34 mouse cellular contexts compared by ENCODE assay signal in the genomic region with DNA sequence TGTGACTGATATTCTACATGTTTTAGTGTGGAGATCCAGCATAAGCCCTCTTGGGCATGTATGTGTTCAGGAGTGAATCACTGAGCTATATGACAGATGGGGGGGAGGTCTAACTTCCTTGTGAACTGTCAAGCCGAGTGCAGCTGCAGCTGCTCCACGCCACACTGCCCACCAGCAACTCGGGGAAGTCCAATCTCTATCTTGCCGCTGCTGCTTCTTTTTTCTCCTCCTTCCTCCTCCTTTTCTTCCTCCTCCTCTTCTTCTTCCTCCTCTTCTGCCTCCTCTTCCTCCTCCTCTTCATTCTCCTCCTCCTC. TPM values are rescaled to one million over a fixed set of nuclear protein-coding genes. Genes with fewer than 3 reads are reported as not detected.
DNase-seq lines count a peak whose midpoint lies in the region; ATAC-seq and TF ChIP-seq lines count a peak whose summit lies in the region.
"Had no signal": no experiment of that assay in that cellular context is flagged by ENCODE, and none has a peak within 500 bp of the region (broad histone marks: within the 10 kb centered on the region; RNA-seq: fewer than 3 reads in every experiment).

No protein-coding gene starts in this region.

- no peak for TF ChIP-seq CTCF in CH12.LX (conservative IDR thresholded peaks at IDR 0.05 in 1 of 2, IDR thresholded peaks at IDR 0.05 in 1 of 2; ENCODE audit: low read depth in 2 of 2, low read length in 2 of 2)
- no peak for TF ChIP-seq CTCF in thymus, adult 2 months (IDR thresholded peaks at IDR 0.05; ENCODE audit: borderline replicate concordance, control insufficient read depth, extremely low read depth, insufficient read depth, low read length, poor library complexity)

- no peaks in the 10 kb centered on the region for H3K36me3 ChIP-seq in erythroblast, embryonic 14.5 days (ENCODE audit: control insufficient read depth)
- H3K36me3 ChIP-seq in CH12.LX (replicated peaks in 1 of 2; ENCODE audit: control insufficient read depth in 1 of 2, insufficient read depth in 1 of 2, low read length in 1 of 2): no peaks in the 10 kb centered on the region
- H3K36me3 ChIP-seq in liver, embryonic 13.5 days: no peaks in the 10 kb centered on the region
- no peaks in the 10 kb centered on the region for H3K36me3 ChIP-seq in thymus, adult 2 months (ENCODE audit: control insufficient read depth, insufficient read depth, low read length)
- H3K36me3 ChIP-seq: forebrain, embryonic 12.5 days; hindbrain, embryonic 13.5 days; limb, embryonic 12.5 days; neural tube, embryonic 12.5 days had no signal

- no peaks in the 10 kb centered on the region for H3K79me2 ChIP-seq in CH12.LX (replicated peaks; ENCODE audit: control insufficient read depth, extremely low read depth, insufficient read depth, poor library complexity, severe bottlenecking)

- H3K4me3 ChIP-seq in erythroblast, embryonic 14.5 days (replicated peaks): peak overlapping the region; percentile 47
- H3K4me3 ChIP-seq in CH12.LX (replicated peaks in 1 of 3; ENCODE audit: low read depth in 2 of 3, low read length in 2 of 3, poor library complexity in 1 of 3): peak overlapping the region; percentile 16 to 25 (median 20)
- H3K4me3 ChIP-seq in liver, embryonic 13.5 days (replicated peaks): 0 out of 2 replicates have a peak overlapping the region, but pooled peaks have one; percentile 0
- H3K4me3 ChIP-seq in thymus, adult 2 months (ENCODE audit: control insufficient read depth, insufficient read depth, low read length): no peak overlapping the region
- H3K4me3 ChIP-seq: forebrain, embryonic 12.5 days; hindbrain, embryonic 13.5 days; limb, embryonic 12.5 days; megakaryocyte, embryonic 14.5 days; neural tube, embryonic 12.5 days had no signal

- TF ChIP-seq POLR2A in CH12.LX (IDR thresholded peaks at IDR 0.05; ENCODE audit: low read depth, low read length): no peak
- no peak for TF ChIP-seq POLR2A in thymus, adult 2 months (IDR thresholded peaks at IDR 0.05; ENCODE audit: control insufficient read depth, extremely low read depth, insufficient read depth, low read length, poor library complexity)

- peak; percentile 70 for DNase-seq in CH12.LX (ENCODE audit: extremely low read depth)
- DNase-seq in liver, embryonic 13.5 days: no peak
- peak; percentile 37 to 68 for DNase-seq in spleen, postnatal 4 days (ENCODE audit: low spot score in 2 of 2)
- no peak for DNase-seq in lung, adult 18-20 months
- DNase-seq in thymus, adult 2 months: no peak
- DNase-seq: adrenal gland, postnatal 36 days; cerebellum, adult 11 months; cerebellum, postnatal 10 days; gastrocnemius, postnatal 36 days; kidney, adult 11 months; kidney, postnatal 4 days; layer of hippocampus, postnatal 36 days; lung, embryonic 14.5 days; midbrain, embryonic 14.5 days; right cerebral cortex, adult 18-20 months; right cerebral cortex, postnatal 4 days; thymus, postnatal 25 days had no signal

- no peak for TF ChIP-seq RAD21 in CH12.LX (IDR thresholded peaks at IDR 0.05; ENCODE audit: low read depth, low read length)

- TF ChIP-seq EP300 in CH12.LX (IDR thresholded peaks at IDR 0.05; ENCODE audit: low read length): peak; percentile 1

- in situ Hi-C loops in CH12.LX (cut with MboI; ENCODE audit: low pct_ligation_motif_present, low pct_unique_long_range_greater_than_20kb, low sequenced_read_pairs): loop anchor here (5.0 kb wide), 1 partner anchor 48 kb away; no protein-coding TSS in a partner anchor

- no peak for ATAC-seq in erythroblast, adult 5-6 weeks (replicated peaks; ENCODE audit: low FRiP score, poor library complexity, severe bottlenecking)
- no peak for ATAC-seq in liver, embryonic 13.5 days (ENCODE audit: low read depth)
- ATAC-seq: CD4-positive, CD25-positive, alpha-beta regulatory T cell, adult 4 months; Patski had no signal

- peak overlapping the region; percentile 32 for H3K27ac ChIP-seq in CH12.LX (ENCODE audit: insufficient read depth, low read depth)
- peak overlapping the region; percentile 98 for H3K27ac ChIP-seq in liver, embryonic 13.5 days
- no peak overlapping the region for H3K27ac ChIP-seq in thymus, adult 2 months (ENCODE audit: control insufficient read depth, insufficient read depth, low read length)
- H3K27ac ChIP-seq: forebrain, embryonic 12.5 days; hindbrain, embryonic 13.5 days; limb, embryonic 12.5 days; neural tube, embryonic 12.5 days had no signal

- peaks cover 23% of the 10 kb centered on the region for H3K27me3 ChIP-seq in erythroblast, embryonic 14.5 days (ENCODE audit: control insufficient read depth)
- no peaks in the 10 kb centered on the region for H3K27me3 ChIP-seq in CH12.LX (replicated peaks)
- peaks cover 22% of the 10 kb centered on the region for H3K27me3 ChIP-seq in liver, embryonic 13.5 days
- peaks cover 6% of the 10 kb centered on the region; the same call in 1 of the 2 replicates for H3K27me3 ChIP-seq in thymus, adult 2 months (ENCODE audit: control insufficient read depth, insufficient read depth, low read length)
- H3K27me3 ChIP-seq: Patski had no signal

- H3K9ac ChIP-seq in CH12.LX (ENCODE audit: insufficient read depth, low read depth): no peak overlapping the region
- peak overlapping the region; percentile 61 for H3K9ac ChIP-seq in liver, embryonic 13.5 days
- H3K9ac ChIP-seq: forebrain, embryonic 12.5 days; hindbrain, embryonic 13.5 days; limb, embryonic 12.5 days; lung, embryonic 14.5 days; neural tube, embryonic 12.5 days had no signal

- H3K4me1 ChIP-seq in erythroblast, embryonic 14.5 days (ENCODE audit: control insufficient read depth): peaks cover 71% of the 10 kb centered on the region
- H3K4me1 ChIP-seq in CH12.LX (ENCODE audit: control insufficient read depth in 1 of 2, insufficient read depth in 2 of 2): peaks cover 13 to 43% of the 10 kb centered on the region in 2 experiments
- H3K4me1 ChIP-seq in liver, embryonic 13.5 days (replicated peaks): peaks cover 49% of the 10 kb centered on the region
- H3K4me1 ChIP-seq in thymus, adult 2 months (replicated peaks; ENCODE audit: control insufficient read depth, insufficient read depth, low read length): no peaks in the 10 kb centered on the region
- H3K4me1 ChIP-seq: hindbrain, embryonic 13.5 days; neural tube, embryonic 12.5 days had no signal

- 27% methylated on average over 4 of the region's 4 CpGs for WGBS in liver, embryonic 13.5 days (ENCODE audit: insufficient replicate concordance)
- WGBS in thymus, adult 2 months: 32% methylated on average over 4 of the region's 4 CpGs

- H3K9me3 ChIP-seq in erythroblast, embryonic 14.5 days (ENCODE audit: control insufficient read depth, low read length): peaks cover 3% of the 10 kb centered on the region
- peaks cover 3% of the 10 kb centered on the region for H3K9me3 ChIP-seq in CH12.LX (replicated peaks; ENCODE audit: low read length)
- H3K9me3 ChIP-seq in liver, embryonic 13.5 days (replicated peaks): no peaks in the 10 kb centered on the region
- H3K9me3 ChIP-seq: forebrain, embryonic 12.5 days; hindbrain, embryonic 13.5 days; limb, embryonic 12.5 days; neural tube, embryonic 12.5 days had no signal

- H3K4me2 ChIP-seq in CH12.LX (ENCODE audit: insufficient read depth, low read depth, poor library complexity, severe bottlenecking): peak overlapping the region; percentile 85
- H3K4me2 ChIP-seq in liver, embryonic 13.5 days: peak overlapping the region; percentile 59
- H3K4me2 ChIP-seq: forebrain, embryonic 12.5 days; hindbrain, embryonic 13.5 days; limb, embryonic 12.5 days; lung, embryonic 14.5 days; neural tube, embryonic 12.5 days had no signal

- dilution Hi-C loops in CH12.LX (cut with MboI; ENCODE audit: extremely low pct_ligation_motif_present, extremely low pct_unique_long_range_greater_than_20kb, low sequenced_read_pairs): no loop called here

TF ChIP-seq in CH12.LX, 34 proteins besides CTCF, POLR2A, EP300 and RAD21:
- TF ChIP-seq MAZ (IDR thresholded peaks at IDR 0.05; ENCODE audit: low read depth, low read length) (0 out of 2 replicates have a peak, but pooled peaks have one; percentile 9), GABPA (IDR thresholded peaks at IDR 0.05; ENCODE audit: insufficient replicate concordance, low read depth, low read length) (no peak), MEF2A (IDR thresholded peaks at IDR 0.05; ENCODE audit: borderline replicate concordance, low read depth, low read length) (no peak), PAX5 (IDR thresholded peaks at IDR 0.05; ENCODE audit: low read length) (no peak), IRF4 (IDR thresholded peaks at IDR 0.05; ENCODE audit: low read depth, low read length) (0 out of 2 replicates have a peak, but pooled peaks have one; percentile 26), KAT2A (IDR thresholded peaks at IDR 0.05; ENCODE audit: insufficient replicate concordance, low read length) (no peak), SIN3A (IDR thresholded peaks at IDR 0.05; ENCODE audit: low read length) (peak; percentile 37; the same call in 1 of the 2 replicates), MAX (IDR thresholded peaks at IDR 0.05; ENCODE audit: low read length) (no peak), MXI1 (IDR thresholded peaks at IDR 0.05; ENCODE audit: low read depth, low read length) (peak; percentile 63; the same call in 1 of the 2 replicates), MYC (IDR thresholded peaks at IDR 0.05; ENCODE audit: low read depth, low read length) (no peak), TCF12 (IDR thresholded peaks at IDR 0.05; ENCODE audit: low read depth, low read length) (peak; percentile 62; the same call in 1 of the 2 replicates)

RNA-seq across cellular contexts. Expression of a gene that starts 22.3 kb away (rescaled TPM):
- not detected in 2 replicates for polyA plus RNA-seq in erythroblast, embryonic 14.5 days (2012)
- not detected in 2 replicates for total RNA-seq in erythroblast, adult 5-6 weeks (2015; ENCODE audit: low replicate concordance)
- not detected in 2 replicates for total RNA-seq in erythroblast, adult 5-6 weeks (2017; ENCODE audit: low replicate concordance)
- 0.13 TPM in 1 of 2 replicates, not detected in the other for total RNA-seq in CH12.LX (2012; rRNA removed)
- not detected in 2 replicates for total RNA-seq in CH12.LX (2014; rRNA removed)
- polyA plus RNA-seq in CH12.LX (2012; ENCODE audit: insufficient read length, low read depth): not detected in 2 replicates
- not detected in 2 replicates for polyA plus RNA-seq in liver, embryonic 13.5 days (2015; fragmentation: Nextera tagmentation; extraction: Ambion mirVana)
- 0.09 and 0.32 TPM in 2 replicates for polyA plus RNA-seq in thymus, adult 2 months (2012; rRNA removed)
- total RNA-seq: adrenal gland, adult 18-20 months; adrenal gland, postnatal 36 days; ES-E14; gastrocnemius, postnatal 36 days; heart, adult 8-10 months; heart, postnatal 25 days; layer of hippocampus, postnatal 36 days; left cerebral cortex, postnatal 10 days had no signal
- polyA plus RNA-seq: CD4-positive, CD25-positive, alpha-beta regulatory T cell, adult 4 months; cortical plate, adult 2 months; embryonic facial prominence, embryonic 11.5 days; forebrain, embryonic 12.5 days; hindbrain, embryonic 13.5 days; limb, embryonic 12.5 days; lung, embryonic 14.5 days; midbrain, embryonic 14.5 days; neural tube, embryonic 12.5 days; Patski; stomach, embryonic 14.5 days had no signal

Comparison
In these comparisons a context has a peak if more than half of its experiments do, and no peak if none do; other contexts are left out.
1. DNase-seq: peak in CH12.LX (single experiment) and spleen, postnatal 4 days (2 of 2); none in liver, embryonic 13.5 days (single experiment), lung, adult 18-20 months (0 of 2) and thymus, adult 2 months (single experiment).